Mouse (Mus musculus): ENCODE results near the gene Mtf2. TPM values are rescaled to one million over a fixed set of nuclear protein-coding genes. Genes with fewer than 3 reads are reported as not detected.
"Not testable (repeated sequence)": the region's sequence is repeated elsewhere in the genome, so short reads cannot be mapped to it uniquely, and the experiment has no call there.

Mtf2 gene
- 10 to 100 TPM in 1 of 2 experiments, 1 to 10 TPM in 1; 9.3 to 11.2 TPM for total RNA-seq (2021)
- long read RNA-seq, experiment 1, full-length matches to known transcripts, result 1 of 4 reads
- long read RNA-seq, experiment 1, partial matches to known transcripts, result 0 of 4 reads
- long read RNA-seq, experiment 1, other reads (novel, unspliced or antisense), result 3 of 4 reads
- long read RNA-seq, experiment 2, full-length matches to known transcripts, result 6 of 13 reads
- long read RNA-seq, experiment 2, partial matches to known transcripts, result 1 of 13 reads
- long read RNA-seq, experiment 2, other reads (novel, unspliced or antisense), result 6 of 13 reads

DNA sequence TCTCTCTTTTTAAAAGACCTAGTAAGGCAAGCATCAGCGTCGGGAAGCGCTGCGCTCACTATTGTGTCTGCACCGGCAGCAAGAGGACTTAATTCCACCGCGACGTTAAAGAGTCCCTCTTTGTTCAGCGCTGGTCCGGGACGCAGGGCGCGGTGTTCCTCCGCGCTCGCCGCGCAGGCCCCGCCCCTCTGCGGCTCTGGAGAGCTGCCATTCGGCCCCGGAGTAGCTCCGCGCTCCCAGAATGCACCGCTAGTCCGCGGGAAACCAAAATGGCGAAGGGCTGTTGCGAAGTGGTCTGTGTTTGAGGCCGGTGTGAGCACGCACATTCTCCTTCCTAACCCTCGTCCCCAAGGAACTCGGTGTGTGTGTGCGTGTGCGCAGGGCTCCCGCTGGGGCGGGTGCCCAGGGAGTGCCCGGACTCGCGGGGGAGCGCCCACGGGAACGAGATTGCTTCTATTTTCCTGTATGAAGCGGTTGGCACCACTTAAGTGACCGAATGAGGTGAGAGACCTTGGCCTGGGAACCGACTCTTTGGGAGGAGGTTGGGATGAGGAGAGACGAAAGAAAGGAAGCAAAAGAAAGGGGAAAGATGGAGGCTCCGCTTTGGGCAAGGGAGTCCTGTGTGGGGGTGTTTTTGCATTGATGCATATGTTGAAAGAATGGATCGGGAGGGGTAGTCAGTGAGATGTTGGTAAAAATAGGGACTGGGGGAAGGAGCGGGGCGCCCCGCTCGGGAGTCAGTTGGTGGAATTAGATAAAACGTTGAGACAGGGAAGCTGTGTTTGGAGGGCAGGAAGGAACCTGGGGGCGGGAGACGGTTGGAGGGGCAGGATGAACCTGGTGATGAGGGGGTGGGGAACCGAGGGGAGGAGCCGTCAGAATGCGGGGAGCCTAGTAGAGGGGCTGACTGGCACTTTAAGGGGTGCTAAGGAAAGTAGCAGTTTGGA, at the start of gene Mtf2:
Gene Mtf2, plus strand, starts transcription at position 210 of the 947 bp plus-strand sequence.
- peak; percentile 95 for DNase-seq

DNA sequence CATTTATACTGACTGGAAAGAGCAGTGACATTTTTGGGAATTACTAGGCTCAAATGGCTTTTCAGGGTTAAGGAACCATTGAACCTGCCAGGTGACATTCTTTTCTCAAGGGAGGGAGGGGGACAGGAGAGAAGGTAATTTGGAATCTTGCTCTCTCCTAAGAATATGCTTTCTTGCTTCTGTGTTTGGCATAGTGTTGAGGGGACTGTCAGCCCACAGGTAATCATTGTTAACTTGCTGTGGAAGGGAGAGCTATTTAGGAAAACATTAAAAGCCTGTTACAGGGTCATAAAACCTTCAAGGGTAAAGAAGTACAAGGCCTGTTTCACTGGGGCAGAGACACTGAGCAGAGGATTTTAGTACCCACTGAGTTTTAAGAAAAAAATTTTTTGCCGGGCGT, 48.2 kb upstream of the Mtf2 start:
- DNase-seq, result no peak

- DNase-seq, result no peak
Observed at GRCm38 (mm10) chr5:108019367-108019766, 46.1 kb upstream of the Mtf2 start.

GRCm38 (mm10) chr5:108021346-108021745, 44.1 kb upstream of the Mtf2 start:
- no peak for DNase-seq

DNA sequence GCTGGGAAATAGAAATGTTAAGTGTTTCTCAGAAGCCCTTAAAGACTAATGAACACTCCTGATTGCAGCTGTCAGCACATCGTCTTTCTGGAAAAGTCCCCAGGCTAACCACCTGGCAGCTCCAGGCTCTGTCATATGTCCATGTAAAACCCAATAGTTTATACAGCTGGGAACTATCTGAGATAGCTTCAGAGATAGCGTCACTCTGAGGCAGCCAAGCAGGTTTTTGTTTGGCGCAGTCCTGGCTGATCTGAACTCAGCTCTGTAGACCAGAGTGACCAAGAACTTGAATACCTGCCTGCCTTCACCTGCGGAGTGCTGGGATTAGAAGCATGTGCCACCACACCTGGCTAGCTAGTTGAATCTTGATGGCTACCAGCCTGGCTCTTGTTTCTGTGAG, 37.2 kb upstream of the Mtf2 start:
- no peak for DNase-seq

- DNase-seq, result not testable (repeated sequence)
Observed at GRCm38 (mm10) chr5:108028797-108029536, 36.5 kb upstream of the Mtf2 start.

DNA sequence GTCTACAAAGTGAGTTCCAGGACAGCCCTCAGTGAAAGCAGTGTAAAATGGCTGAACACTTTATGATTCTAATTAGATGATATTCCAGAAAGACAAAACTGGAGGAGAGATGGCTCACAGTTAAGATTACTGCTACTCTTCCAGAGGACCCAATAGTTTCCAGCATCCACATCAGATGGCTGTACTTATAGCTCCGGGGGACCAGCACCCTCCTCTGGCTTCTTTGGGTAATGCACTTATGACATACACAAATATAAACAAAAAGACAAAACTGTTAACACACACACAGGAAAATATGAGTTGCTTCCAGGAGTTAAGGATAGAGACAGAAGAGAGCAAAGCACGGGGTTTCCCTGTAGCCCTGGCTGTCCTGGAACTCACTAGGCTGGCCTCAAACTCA, 35.5 kb upstream of the Mtf2 start:
- DNase-seq, result no peak

GRCm38 (mm10) chr5:108031267-108031666, 34.2 kb upstream of the Mtf2 start:
- DNase-seq, result no peak

GRCm38 (mm10) chr5:108034194-108034593, 31.3 kb upstream of the Mtf2 start:
- DNase-seq, result no peak

- no peak for DNase-seq
Observed at GRCm38 (mm10) chr5:108035523-108035922, 30.0 kb upstream of the Mtf2 start.

DNA sequence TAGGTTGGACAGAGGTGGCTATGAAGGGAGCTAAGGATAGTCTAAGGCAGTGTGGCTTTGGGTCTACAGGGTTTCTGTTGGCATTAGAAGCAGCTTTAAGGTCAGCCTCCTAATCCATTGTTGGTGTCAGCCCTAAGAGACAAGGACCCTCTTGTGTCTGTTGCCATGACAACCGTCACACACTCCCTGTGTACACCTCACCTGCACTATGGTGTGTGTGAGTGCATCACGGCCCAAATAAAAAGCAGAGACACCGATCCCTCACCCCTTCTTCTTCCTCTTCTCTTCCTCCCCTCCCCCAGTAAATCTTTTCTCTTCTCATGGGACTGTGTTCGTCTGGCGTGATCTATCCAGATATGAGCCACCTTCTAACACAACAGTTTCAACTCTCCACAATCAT, 23.4 kb upstream of the Mtf2 start:
- DNase-seq, result no peak

- DNase-seq, result no peak
Observed at GRCm38 (mm10) chr5:108043908-108044307, 21.6 kb upstream of the Mtf2 start.

DNA sequence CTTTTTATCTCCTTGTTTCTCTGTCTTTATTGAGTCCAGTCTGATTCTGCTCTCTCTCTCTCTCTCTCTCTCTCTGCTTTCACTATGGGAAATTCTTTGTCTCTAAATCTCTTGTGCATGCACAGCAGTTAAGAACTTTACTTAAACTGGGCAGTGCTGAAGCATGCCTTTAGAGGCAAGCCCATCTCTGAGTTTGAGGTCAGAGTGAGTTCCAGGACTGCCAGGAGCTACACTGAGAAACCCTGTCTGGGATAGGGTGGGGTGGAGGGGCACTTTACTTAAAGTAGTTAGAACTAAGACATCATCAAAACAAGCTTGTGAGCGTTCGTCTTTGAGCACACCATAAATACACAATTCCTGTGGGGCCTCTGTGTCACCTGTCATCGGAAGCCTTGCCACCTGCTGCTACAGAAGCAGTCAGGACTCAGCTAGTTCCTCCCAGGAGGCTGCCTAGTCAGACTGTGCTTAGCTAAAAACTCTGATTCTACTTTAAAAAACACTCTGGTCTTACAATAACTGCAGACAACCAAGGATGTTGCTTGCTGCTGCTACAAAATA, 15.7 kb upstream of the Mtf2 start:
- no peak for DNase-seq

DNA sequence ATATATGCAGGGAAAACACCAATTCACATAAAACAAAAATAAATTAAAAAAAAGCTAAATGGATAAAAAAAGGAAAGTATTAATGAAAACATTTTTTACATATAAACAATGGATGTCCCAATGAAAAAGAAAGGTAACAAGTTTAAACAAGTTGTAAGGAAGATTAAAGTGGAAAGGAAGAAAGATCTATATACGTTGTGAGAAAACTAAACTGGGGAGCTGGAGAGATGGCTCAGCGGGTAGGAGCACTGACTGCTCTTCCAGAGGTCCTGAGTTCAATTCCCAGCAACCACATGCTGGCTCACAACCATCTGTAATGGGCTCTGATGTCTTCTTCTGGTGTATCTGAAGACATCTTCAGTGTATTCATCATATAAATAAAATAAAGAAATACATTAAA, 14.4 kb upstream of the Mtf2 start:
- no peak for DNase-seq

DNA sequence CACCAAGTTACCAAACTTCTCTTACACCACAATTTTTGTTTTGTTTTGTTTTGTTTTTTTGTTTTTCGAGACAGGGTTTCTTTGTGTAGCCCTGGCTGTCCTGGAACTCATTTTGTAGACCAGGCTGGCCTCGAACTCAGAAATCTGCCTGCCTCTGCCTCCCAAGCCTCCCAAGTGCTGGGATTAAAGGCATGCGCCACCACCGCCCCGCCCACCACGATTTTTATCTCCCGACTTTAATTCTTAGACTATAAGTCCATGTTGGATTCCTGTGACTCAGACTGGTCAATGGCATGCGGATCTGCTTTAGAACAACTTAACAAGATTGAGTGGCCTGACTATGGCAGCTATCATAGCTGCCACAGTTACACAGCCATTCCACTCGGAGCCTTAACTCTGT, 13.7 kb upstream of the Mtf2 start:
- not testable (repeated sequence) for DNase-seq

- no peak for DNase-seq
Observed at GRCm38 (mm10) chr5:108052200-108052599, 13.3 kb upstream of the Mtf2 start.

DNA sequence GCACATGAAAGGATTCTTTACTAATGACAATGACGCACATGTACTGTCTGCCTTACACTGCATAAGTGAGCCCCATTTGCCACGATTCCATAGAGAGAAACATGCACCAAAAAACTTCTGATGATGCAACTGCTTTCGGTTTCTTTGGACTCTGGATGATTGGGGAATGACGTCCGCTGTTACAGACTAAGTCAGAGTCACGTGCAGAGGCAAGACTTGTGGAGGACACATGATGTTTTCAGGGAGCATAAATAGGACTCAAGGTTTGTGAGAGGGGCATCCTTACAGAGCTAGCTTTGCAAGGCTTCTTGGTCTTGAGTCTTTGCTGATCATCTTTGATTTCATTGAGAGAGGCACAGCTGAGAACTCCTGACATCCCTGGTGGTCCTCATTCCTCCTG, 11.9 kb upstream of the Mtf2 start:
- DNase-seq, result no peak

GRCm38 (mm10) chr5:108060413-108060812, 5.1 kb upstream of the Mtf2 start:
- no peak for DNase-seq

DNA sequence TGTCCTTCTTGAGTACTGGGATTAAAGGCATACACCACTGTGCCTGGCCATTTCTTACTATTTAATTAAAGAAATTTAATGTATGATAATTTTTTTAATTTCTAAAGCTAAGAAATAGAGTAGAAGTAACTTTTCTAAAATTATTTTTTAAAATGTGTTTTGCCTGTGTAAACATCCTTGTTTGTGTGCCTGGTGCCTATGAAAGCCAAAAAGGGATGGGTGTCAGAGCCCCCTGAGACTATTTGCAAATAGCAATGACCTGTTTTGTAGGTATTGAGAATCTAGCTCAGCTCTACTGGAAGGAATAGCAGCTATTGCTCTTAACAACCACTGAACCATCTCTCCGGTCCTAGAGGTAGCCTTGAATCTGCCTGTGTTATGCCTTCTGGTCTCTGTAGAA, 6.8 kb downstream of the Mtf2 start:
- no peak for DNase-seq

- DNase-seq, result no peak
Observed at GRCm38 (mm10) chr5:108076241-108076640, 10.8 kb downstream of the Mtf2 start.

DNA sequence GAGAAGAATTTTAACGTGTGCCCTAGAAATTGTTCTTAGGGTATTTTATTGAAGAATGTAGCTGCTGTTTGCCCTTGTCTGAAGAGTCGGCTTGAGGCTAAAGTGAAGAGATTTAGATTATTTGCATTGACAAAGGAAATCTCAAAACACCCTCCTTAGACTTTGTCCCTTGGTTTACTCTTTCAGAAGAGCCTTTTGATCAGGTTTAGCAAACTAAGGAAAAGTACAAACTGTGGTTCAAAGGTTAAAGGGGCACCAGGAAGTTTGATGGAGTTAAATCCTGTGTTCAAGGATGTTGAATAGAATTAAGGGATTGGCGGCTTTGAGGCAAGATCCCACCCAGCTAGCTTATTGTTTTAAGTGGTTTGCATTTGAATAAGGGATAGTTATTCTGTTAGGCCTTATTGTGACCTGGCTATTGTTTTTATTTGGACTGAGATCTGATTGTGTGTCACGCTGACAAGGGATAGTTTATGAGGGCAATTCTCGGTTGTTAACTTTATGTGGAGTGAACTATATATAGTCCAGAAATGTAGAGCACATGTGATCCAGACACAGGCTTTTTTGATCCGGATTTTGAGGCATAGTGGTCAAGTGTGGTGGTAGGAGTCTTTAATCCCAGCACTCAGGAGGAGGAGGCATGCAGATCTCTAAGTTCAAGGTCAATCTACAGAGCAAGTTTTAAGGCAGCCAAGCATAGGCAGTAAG, 11.5 kb downstream of the Mtf2 start:
- DNase-seq, result no peak

GRCm38 (mm10) chr5:108079603-108080002, 14.1 kb downstream of the Mtf2 start:
- DNase-seq, result no peak
